Mouse (Mus musculus): ENCODE data around the gene Gm10775.

Gm10775 gene

DNA sequence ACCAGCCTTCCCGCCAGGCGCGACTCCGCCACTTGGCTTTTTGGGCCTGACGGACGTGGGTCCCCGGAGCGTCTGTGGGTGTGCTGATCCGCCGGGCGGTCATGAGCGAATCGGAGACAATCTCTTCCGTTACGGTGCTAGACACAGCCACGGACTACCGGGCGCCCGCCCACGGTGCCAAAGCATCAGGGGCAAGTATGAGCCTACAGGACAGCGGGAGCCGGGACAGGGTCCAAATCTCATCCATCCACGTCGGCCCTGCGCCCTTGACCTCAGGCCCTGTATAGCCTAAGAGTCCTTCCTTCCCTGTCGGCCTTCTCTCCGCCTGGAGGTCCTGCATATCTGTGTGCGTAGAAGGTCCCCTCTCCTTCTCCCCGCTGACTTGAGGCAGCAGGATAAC, at the start of gene Gm10775:
Gene Gm10775, plus strand, starts transcription at position 301 of the 400 bp plus-strand sequence.
- in situ Hi-C loops (cut with MboI) = no loop called here

DNA sequence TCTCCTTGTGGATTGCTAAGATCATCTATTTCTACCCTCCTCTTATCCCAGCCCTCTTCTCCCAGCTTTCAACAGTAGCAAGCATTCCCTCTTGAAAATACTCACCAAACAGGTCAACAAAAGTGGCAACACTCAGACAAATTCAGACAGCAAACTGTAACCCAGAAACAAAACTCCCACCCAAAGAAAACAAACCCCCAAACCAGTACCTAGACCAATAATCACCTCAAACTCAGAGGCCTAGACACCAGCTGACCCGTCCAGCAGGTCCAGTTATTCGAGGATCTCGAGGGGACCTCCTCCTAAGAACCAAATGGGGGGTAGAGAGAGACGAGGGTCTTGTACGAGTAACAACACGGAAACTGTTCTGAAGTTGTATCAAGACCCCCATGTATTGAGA, 33.4 kb upstream of the Gm10775 start:
- in situ Hi-C loops (cut with MboI) = no loop called here

DNA sequence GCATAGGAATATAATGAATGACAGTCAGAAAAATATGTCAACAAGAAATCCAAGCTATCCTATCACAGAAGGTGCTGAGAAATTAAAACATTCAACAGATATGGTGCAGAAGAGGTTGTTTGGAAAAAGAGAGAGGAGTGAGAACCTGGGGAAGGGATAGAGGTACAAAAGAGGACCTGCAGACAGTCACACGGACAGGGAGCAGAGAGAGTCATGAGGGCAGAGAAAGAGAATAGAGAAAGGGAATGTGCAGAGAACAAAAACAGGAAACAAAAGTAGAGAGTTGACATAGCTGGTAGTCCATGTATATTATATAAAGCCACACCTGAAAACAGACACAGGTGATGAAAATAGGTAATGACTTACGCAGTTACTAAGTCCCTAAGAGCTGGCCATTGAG, 32.7 kb upstream of the Gm10775 start:
- in situ Hi-C loops (cut with MboI) = no loop called here

DNA sequence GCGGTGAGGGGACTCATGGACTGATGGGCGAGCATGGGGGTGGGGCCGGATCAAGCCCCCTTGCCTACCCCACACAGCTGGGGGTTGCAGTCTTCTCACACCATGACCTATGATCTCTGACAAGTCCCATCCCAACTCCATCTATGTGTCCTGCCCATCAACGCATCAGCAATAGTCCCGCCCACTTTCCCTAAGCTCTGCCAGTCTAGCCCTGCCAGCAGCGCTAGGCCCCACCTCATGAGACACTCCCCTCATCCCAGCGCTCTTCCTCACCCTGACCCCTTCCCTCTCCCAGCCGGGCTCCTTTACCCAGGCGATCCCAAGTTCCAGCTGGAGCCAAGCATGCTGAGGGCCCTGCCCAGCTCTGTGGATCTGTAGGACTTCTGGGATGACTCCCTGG, 22.1 kb upstream of the Gm10775 start:
- in situ Hi-C loops (cut with MboI) = no loop called here

DNA sequence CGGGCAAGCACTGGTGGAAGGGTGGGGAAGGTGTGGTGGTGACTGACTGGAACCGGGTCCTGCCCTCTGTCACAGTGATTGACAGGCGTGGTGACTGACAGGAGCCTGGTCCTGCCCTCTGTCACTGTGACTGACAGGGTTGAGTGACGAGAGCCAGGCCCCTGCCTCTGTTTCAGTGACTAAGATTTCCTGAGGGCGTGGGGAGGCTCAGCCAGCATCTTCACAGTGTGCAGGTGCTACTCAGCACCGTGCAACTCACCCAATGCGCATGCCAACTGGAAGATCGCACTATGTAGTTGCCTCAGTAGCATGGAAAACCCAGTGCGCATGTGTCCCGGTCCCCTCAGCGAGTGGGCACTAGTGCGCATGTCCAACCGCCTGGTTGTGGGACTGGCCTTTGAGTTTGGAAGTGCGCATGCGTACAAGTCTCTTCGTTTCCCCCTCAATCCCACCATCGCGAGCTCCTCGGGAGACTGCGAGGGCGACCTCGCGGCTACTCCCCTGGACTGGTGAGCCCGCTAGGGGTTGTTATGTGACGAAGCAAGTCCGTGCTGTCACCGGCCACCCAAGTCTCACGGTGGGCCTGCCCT, 18.7 kb upstream of the Gm10775 start:
- in situ Hi-C loops (cut with MboI) = loop anchor here (5.0 kb wide), 1 partner anchor 37 kb away; the partner anchor contains the start of gene Zfp369

DNA sequence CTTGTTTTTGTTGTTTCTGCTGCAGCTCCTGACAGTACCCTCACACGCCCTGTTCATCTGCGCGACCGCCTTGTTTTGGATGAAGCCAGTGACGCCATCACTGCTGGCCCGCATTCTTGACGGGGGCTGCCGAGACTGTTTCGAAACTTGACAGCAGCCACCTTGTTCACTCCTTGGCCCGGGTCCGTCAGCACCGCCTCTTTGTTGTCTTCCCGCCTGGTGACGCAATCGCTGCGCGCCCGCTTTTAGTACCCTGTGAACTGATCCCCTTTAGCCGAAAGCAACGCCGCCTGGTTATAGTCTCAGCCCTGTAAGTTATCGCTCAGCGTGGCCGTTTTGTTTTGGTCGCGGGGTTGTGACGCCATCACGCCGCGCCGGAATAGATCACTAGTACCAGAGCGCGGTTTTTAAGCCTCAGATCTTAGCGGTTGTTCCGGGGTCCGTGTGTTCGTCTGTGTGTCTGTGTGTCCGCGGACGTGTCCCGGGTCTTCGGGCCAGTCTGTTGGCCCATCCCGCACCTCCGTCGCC, 18.2 kb upstream of the Gm10775 start:
- in situ Hi-C loops (cut with MboI) = loop anchor here (5.0 kb wide), 1 partner anchor 36 kb away; the partner anchor contains the start of gene Zfp369

DNA sequence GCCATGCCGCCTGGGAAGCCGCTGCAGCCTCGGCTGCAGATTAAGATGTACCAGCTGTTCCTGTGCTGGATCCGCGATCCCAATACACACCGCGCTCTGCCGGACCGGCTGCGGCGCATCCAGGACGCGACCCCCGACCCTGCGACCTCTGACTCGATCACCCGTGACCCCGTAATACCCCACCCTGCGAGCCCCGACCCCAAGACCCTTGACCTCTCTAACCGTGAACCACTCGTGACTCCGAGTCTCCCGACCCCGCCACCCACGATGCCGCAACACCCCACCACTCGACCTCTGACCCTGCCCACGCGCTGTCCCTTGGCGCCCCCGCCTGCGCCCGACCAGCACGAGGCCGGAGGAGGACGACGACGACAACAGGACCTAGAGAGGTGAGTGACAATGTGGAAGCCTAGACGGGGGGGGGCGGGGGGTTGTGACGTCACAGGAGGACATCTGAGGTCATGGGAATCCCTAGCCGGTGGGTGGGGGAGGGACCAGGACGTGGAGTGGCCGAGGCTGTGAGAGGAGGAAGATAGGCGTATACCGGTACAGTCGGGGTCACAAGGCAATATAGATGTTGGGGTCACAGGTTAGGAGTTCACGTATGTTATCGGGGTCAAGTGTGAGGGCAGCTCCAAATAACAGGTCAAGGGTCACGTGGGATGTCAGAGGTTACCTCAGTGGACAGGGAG, 17.6 kb upstream of the Gm10775 start:
- in situ Hi-C loops (cut with MboI) = loop anchor here (5.0 kb wide), 1 partner anchor 36 kb away; the partner anchor contains the start of gene Zfp369

DNA sequence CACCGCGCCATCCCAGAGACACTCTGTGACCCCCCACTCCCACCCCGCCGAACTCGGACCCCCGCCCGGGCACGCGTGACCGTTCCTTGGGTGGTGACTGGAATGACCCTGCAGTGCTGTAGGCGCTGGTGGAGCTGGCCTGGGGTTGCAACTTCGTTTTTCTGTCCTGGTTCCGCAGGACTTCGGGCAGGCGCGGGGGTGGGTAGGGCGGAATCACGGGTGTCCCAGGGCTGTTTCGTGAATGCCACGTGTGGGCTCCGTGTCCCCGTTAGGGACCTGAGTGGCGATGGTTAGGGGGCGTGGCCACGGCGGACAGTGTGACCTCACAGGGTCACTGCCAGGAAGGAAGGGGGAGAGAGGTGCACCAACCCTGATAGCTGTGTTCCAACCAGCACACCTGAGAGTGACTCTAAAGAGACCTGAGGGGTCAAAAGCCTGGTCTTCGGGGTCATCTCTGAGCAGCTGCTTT, 17.0 kb upstream of the Gm10775 start:
- in situ Hi-C loops (cut with MboI) = loop anchor here (5.0 kb wide), 1 partner anchor 35 kb away; the partner anchor contains the start of gene Zfp369

DNA sequence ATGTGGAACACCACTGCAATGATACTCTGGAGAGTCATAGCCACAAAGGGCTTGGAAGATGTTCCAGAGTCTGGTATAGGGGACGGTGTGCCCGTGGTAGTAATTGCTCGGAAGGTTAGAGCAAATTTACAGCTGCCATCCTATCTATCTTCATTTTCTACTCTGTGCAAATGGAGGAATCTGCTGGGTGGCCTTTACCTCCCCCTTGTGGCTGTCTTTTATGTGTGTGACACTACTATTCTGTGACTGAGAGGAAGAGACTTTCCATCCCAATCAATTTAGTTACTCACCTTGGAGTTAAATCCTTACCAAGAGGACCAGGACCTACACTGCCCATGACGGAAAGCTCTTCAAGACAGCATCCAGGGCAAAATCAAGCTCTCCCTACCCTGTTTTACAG, 16.1 kb upstream of the Gm10775 start:
- in situ Hi-C loops (cut with MboI) = loop anchor here (5.0 kb wide), 1 partner anchor 34 kb away; the partner anchor contains the start of gene Zfp369

DNA sequence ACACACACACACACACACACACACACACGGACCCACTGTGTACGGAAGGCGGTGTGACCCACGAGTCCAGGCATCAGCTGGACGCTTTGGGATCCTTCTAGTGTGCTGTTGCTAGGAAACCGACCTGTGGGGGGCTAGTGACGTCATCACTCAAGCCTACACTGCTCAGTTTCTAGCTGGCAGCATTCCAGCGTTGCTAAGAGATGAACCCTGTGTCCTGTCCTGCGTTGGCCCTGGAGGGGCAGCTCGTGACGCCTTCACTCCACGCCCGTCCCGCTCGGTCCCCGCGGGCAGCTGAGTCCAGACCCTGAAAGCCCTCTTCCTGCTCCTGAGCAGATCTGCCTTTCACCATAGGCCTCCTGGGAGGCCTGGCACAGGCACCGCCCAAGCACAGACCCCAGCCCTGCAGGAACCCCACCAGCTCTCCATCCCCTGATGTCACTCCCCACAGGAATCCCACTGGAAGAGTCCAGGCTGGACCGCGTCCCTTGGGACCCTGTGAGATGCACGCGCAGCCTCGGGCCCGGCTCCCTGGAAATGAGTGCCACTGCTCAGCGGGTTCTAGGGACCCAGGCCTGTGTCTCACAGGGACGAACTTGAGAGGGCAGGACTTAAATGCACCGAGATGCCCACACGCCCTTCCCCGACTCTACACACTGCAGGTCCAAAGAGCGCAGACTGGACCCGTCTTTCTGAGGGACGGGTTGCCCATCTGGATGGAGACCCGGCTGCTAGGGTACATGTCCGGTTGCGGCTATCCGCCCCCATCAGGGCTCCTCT, 974 bp upstream of the Gm10775 start:
- in situ Hi-C loops (cut with MboI) = no loop called here

DNA sequence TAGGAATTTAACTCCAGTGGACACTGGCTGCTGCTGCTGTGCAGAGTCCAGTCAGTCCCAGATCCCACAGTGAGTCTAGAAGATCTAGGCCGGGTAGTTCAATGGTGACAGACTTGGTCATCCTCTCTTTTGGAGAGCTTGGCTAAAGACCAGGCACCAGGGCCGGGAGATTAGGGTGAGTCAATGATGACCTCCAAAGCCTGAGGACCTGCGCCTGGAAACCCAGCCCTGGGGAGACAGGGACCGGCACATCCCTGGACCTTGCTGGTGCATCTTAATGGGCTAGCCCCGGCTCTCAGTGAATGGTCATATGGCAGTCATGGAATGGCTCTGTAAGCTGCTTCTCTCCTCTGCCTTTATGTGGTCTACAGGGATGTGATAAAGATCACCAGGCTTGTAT, 2.7 kb downstream of the Gm10775 start:
- in situ Hi-C loops (cut with MboI) = no loop called here

DNA sequence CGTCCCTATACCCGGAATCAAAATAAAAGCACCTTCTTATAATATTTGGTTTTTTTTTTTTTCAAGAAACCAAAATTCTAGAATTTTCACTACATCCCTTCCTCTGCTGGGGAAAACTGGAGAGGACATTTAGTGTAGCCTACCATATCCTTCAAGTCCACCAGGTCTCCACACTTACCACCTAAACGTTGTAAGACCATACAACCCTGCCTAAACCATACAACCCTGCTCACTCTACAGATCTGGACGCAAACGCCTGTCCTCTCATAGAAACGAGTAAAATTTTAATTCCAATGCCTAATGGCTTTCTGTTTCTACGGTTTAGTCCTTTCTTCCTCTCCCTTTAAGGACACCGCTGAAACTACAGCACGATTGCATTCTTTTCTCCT, 18.6 kb downstream of the Gm10775 start:
- in situ Hi-C loops (cut with MboI) = loop anchor here (5.0 to 25.0 kb wide), 2 partner anchors 36 to 1634 kb away; partner anchors contain the start of gene Gm10767

DNA sequence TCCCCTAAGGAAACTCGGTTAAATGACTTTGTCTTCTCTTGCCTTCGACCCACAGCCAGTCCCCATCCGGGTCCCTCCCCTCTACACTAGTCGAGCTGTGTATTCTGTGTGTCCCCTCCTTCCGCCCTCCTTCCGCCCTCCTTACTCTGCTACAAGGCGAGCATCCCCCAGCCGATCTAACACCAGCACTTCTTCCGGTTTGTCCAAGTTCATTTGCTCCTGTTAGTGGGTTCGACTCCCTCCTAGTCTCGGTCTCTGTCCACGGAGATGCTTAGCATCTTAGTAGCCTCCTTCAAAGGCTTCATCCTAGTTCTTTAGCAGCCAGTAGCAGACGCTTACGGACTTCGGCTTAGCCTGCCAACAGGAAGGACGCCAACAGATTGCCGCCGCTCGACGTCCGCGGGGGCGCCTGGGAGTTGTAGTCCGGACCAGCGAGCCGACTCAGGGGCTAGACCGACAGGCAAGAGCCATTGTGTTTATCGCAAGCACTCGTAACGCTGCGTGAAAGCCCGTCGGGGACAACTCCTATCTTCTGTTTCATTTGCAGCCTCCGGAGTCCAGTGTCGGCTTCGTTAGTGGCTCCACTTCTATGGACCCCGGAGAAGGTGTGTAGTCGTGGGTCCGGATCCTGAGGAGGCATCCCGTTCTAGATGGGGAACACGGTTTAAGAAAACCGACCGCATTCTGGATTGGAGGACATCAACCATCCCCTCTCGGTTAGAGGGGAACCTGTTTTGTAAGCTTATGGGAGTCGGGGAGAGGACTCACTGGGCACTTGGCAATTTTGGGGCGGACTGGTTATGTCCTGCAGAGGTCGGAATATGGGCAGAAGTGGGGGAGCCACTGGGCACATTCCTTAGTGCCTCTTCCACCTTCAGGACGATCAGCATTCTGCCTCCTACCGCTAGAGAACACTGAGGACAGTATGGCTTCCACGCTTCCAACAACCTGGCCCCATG, 19.3 kb downstream of the Gm10775 start, which contains the start of gene Zfp369:
Gene Zfp369, plus strand, starts transcription at position 432 of the 959 bp plus-strand sequence.
- in situ Hi-C loops (cut with MboI) = loop anchor here (5.0 to 25.0 kb wide), 2 partner anchors 36 to 1634 kb away; partner anchors contain the start of gene Gm10767

DNA sequence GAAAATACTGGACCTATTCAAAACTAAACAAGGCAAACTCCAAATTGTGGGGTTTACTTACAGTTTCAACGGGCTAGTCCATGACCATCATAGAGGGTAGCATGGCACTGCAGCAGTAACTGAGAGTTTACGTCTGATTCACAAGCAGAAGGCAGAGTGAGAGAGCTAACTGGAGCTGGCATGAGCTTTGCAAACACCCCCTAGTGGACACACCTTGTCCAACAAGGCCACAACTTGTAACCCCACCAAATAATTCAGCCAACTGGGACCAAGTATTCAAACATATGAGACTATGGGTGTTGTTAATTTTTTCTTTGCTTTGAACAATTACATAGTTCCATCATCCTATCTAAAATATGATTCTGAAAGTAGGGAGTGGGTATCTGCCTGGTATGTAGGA, 27.4 kb downstream of the Gm10775 start:
- in situ Hi-C loops (cut with MboI) = loop anchor here (25.0 kb wide), 1 partner anchor 1626 kb away; the partner anchor contains the start of gene Gm10767

DNA sequence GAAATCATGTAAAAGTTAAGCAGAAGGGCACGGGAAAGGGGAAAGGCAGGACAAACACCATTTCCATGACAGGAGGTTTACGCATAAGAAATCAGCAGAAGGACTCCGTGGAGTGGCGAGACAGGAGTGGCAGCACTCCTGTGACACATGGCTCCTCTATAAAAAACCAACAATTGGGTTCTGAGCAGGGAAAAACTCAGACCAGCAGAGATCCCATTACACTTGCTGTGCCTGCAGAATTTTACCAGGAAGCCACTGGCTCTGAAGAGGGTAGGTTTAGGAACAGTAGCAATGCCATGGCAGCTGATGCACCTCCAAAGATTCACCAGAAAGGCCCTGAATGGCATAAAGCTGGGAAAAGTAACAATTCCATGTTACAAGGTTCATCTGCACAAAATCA, 37.0 kb downstream of the Gm10775 start:
- in situ Hi-C loops (cut with MboI) = loop anchor here (25.0 kb wide), 1 partner anchor 1616 kb away; the partner anchor contains the start of gene Gm10767
